Mouse (Mus musculus) left cerebral cortex, postnatal 14 days (tissue): ENCODE results near the gene Atp2c1. TPM values are rescaled to one million over a fixed set of nuclear protein-coding genes. Genes with fewer than 3 reads are reported as not detected.

Experiments
- DNase-seq, 2 experiments: peaks; one replicate each; pipeline ENCODE4 v3.0.0; 2021 to 2022; ENCODE audit warnings: low spot score in 2 of 2, mixed read lengths in 1 of 2
- intact Hi-C: fragments of 180-260 bp; cut with DNase I; formaldehyde crosslinking; loops from one replicate; pipeline ENCODE4 v1.15.1; 2025
- total RNA-seq, 2 experiments: library from RNA; stranded (reverse); gene quantifications; 2 replicates each; pipeline ENCODE4 v1.2.3; 2021

Gene Atp2c1
- total RNA-seq, 2 experiments from 2014 or later: 233 to 249 TPM

DNA sequence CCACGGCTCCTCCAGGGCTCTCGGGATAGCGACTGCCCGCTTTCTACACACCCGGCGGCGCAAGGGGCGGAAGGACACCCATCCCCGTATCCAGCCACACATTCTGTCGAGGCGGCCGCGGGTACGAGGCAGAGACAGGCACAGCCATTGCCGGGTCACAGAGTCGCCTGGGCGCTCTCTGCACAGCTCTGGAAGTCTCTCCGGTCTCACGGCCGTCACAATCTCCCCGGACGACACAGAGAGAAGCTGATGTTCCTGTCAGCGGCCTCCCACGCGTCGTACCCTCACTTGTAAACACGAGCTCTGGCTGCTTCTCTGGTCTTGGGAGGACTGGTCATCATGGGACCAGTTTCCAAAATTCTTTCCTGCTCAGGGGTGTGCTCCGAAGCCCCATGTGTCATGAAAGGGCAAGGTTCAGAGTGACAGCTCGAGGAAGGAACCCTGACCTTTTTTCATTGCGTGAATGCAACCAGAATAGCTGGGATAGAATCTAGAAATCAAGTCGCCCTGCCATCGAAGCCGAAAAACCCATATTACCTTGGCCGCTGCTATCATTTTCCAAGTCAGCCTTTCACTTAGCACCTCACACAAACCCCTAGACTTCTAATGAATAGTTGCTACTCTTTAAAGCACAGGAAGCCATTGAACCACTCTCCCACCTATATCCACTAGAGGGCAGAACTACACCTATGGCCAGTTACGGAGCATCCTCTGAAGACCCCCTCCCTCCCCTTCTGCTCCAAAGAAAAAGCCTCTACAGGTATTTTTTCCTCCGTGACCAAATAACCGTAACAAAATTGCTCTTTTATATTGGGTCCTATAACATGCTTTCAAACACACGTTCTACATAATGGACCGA is 31.6 kb downstream of the Atp2c1 start:
- intact Hi-C loops: loop anchor here (1.0 to 10.0 kb wide), 4 partner anchors 122 to 542 kb away; partner anchors contain the start of gene Pik3r4
- peak; percentile 85 to 92 for DNase-seq

GRCm38 (mm10) chr9:105494553-105495315 is 32.4 kb downstream of the Atp2c1 start:
- peak; percentile 96 to 97 for DNase-seq
- intact Hi-C loops: loop anchor here (1.0 to 10.0 kb wide), 3 partner anchors 123 to 543 kb away; partner anchors contain the start of gene Pik3r4

DNA sequence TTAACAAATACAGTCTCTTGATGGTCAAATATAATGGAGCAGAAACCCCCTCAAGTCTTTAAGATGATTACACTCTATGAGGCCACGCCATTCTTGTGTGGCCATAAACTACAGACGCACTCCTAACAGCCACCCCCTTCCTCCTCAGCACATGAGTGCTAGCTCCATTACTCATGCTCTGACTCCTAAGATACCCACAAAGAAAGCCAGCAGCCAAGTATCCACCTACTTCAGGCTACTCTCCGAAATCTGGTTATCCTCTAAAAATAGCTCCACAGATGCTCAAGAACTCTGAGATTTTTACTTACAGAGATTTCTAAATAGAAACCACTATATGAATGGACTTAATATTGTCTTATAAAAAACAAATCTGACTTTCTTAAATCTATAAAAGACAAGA is 34.4 kb downstream of the Atp2c1 start:
- DNase-seq: peak; percentile 38 to 64

DNA sequence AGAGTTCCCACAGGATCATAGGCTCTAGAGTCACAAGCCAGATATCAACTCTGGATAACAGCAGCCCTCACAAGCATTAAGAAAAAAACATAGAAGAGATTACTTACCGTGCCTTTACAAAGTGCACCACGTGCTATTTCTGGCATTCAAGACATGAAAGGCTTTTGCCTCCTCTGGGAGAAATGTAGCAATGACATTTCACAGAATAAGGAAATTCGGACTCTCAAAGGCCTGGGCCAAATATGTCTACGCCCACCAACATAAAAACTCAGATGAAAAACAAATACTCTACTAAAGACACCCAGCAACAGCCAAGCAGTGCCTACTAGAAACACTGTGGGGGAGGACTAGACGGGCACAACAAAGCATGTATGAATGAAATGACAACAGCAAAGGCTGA is 38.8 kb downstream of the Atp2c1 start:
- intact Hi-C loops: no loop called here
- DNase-seq: no peak

More for the DNA sequence above, 34.4 kb downstream of the Atp2c1 start:
- intact Hi-C loops: loop anchor here (10.0 kb wide), 1 partner anchor 152 kb away; the partner anchor contains the start of gene Pik3r4

GRCm38 (mm10) chr9:105484338-105485084 is 42.6 kb downstream of the Atp2c1 start:
- intact Hi-C loops: no loop called here
- no peak for DNase-seq

DNA sequence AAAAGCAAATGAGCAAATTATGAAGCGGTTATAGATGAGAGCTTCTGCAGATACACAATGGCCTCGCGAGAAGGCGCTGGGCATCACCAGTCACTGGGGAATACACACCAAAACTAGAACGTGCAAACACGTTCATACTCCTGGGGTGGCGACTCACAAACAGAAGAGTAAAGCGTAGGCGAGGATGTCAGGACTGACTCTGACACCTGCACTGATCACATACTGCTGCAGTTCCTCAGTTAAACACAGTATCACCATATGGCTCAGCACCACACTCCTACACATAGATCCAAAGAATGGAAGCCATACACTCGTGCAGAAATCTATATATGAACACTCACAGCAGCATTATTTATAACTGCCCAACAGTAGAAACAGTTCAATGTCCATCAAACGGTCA is 43.2 kb downstream of the Atp2c1 start:
- peak in 1 of 2 experiments; percentile 52 for DNase-seq

DNA sequence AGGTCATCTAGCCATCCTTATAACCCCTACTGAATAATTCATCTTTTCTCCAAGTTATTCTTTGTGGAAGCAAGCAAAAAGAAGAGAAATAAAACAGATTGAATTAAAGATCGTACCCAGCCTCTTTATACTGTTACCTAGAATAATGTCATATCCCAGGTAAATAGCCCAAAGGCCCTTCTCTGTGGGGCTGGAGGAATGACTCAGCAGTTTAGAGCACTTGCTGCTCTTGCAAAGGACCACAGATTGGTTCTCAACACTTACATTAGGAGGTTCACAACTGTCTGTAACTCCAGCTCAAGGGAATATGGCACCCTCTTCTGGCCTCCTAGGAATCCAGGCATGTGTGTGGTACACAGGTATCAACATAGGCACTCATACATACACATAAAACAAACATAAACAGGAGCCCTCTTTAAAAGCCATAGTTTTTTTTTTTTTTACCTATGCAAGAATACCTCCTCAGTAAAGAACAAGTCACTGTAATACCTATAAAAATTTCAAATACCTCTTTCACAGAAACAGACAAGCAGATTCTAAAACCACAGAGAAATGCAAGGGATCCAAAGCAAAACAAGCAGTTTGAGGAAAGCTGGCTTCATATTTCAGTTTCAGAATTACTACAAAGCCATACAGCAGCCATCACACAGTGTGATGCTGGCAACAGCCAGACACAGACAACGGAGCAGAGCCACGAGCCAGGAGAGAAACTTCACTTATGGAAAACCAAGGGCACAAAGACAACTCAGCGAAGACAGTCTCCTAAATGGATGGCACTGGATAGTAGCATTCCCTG is 44.2 kb downstream of the Atp2c1 start:
- DNase-seq: no peak
- intact Hi-C loops: no loop called here

More for the DNA sequence above, 43.2 kb downstream of the Atp2c1 start:
- intact Hi-C loops: no loop called here

GRCm38 (mm10) chr9:105482070-105482469 is 45.0 kb downstream of the Atp2c1 start:
- intact Hi-C loops: no loop called here
- DNase-seq: peak; percentile 37 to 50

GRCm38 (mm10) chr9:105476134-105476533 is 51.0 kb downstream of the Atp2c1 start:
- intact Hi-C loops: no loop called here
- no peak for DNase-seq

DNA sequence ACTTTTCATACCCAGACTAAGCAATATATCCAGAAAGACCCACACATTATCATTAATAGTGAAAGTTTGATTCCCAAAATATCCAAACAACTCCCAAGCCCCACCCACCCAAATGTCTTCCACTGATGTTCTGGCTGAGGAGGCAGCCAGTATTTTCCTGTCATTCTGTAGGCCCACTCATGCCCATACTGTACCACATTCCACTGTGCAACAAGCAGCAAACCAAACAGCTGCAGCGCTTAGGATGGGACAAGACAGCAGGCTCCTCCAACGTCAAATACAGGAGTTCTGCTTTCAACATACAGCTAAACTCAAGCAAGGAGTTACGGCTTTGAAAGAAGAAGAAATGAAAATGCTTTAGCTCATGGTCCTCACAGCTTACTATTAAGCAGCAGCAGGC is 52.2 kb downstream of the Atp2c1 start:
- DNase-seq: no peak
- intact Hi-C loops: no loop called here

DNA sequence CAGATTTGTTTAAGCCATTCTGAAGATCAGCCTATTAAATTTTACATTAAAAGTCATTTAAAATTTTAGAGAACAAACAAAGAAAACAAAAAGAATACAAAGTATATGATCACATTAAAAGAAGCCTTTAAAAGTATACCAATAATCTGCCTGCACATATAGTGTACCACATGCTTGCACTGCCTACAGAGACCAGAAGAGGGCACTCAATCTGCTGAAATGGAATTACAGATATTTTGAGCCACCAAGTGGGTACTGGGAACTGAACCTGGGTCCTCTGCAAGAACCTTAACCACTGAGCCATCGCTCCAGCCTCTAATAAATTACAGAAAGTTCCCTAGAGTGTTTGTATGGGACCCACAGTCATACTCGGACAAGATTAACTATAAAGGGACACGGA is 59.3 kb downstream of the Atp2c1 start:
- intact Hi-C loops: no loop called here
- DNase-seq: no peak

- intact Hi-C loops: no loop called here
These were observed 65.6 kb downstream of the Atp2c1 start for GRCm38 (mm10) chr9:105461496-105461895.

GRCm38 (mm10) chr9:105459032-105459431 is 68.1 kb downstream of the Atp2c1 start:
- intact Hi-C loops: no loop called here
- no peak for DNase-seq

More at GRCm38 (mm10) chr9:105461496-105461895, 65.6 kb downstream of the Atp2c1 start:
- DNase-seq: no peak

DNA sequence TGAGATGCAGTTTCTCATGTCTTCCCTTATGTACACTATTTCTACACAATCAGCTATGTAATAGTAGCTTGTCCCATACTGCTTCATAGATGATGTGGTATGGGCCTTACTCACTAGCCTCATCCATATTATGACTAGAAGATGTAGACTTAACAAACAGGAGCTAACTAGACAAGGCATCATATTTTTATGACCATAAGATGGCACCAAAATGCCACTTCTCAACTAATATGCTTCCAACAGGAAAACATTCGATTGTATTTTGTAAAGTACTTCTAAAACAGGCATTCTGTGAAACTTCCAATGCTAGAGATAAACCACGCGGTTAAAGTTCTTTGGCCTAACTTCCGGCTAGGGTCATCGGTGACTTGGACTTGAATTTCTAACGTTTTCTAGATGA is 118.6 kb downstream of the Atp2c1 start:
- no peak for DNase-seq
- intact Hi-C loops: loop anchor here (10.0 kb wide), 1 partner anchor 716 kb away; no protein-coding TSS in a partner anchor

- intact Hi-C loops: no loop called here
- DNase-seq: peak; percentile 86 to 93
These were observed 131.9 kb downstream of the Atp2c1 start, which contains the start of the genes Aste1 and Nek11 for GRCm38 (mm10) chr9:105395218-105395627. TSS of gene Aste1 (plus strand) at chr9:105395392. TSS of gene Nek11 (minus strand) at chr9:105395524.

DNA sequence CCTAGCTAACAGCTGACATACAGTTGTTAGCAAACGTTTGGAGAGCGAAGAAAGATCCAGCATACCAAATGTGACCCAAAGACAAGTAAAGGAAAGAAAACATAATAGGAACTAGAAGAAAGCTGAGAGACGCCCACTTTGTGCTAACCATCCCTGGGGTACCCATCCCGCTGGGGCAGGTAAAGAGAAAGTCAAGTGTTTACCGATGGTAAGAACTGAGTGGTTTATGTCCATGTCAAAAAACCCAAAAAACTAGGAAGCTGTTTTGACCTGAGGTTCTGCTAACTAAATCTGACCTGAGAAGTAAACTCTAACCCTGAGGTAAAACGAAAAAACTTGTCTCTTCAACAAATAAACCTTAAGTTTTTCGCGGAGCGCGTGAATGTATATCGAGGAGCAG is 132.4 kb downstream of the Atp2c1 start:
- intact Hi-C loops: no loop called here
- DNase-seq: no peak

GRCm38 (mm10) chr9:105390616-105391015 is 136.5 kb downstream of the Atp2c1 start:
- intact Hi-C loops: no loop called here
- no peak for DNase-seq

DNA sequence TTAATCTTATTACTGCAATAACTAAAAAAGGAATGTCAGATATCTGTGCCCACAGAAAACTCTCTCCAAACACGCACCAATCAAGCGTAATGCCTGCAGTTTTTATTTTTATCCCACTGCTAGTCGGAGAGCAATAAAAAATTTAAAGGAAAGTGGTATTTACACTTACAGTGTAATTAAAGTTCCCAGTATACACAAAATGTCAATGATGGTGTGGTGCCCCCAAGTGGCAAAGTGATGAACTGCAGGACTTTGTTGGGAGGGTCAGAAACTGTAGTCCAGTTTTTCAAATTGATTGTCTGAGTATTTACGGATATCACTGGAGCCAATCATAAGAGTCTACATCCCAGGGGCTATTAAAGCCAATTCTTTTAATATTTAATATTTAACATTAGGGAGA is 137.8 kb downstream of the Atp2c1 start:
- intact Hi-C loops: loop anchor here (5.0 to 10.0 kb wide), 3 partner anchors 334 to 977 kb away; partner anchors contain the start of gene Mrpl3

More for the DNA sequence above, 137.8 kb downstream of the Atp2c1 start:
- peak; percentile 72 to 89 for DNase-seq
